Mouse (Mus musculus) liver, adult 2 months (tissue): ENCODE results near the gene Sh3rf1.

ENCODE experiments used
- CTCF ChIP-seq: fragments of 200-500 bp; IDR thresholded peaks from 2 replicates; pipeline ENCODE4 v1.5.1; 2011; ENCODE audit warnings: low read depth, low read length, control low read depth
- POLR2A ChIP-seq: fragments of 200-500 bp; IDR thresholded peaks from 2 replicates; pipeline ENCODE4 v1.6.1; 2011; ENCODE audit warnings: low read length, control low read depth; ENCODE audit not compliant: insufficient read depth; ENCODE audit errors: extremely low read depth

- TF ChIP-seq CTCF (no peak), POLR2A (no peak)
Measured at GRCm38 (mm10) chr8:61206876-61207275, 16.8 kb upstream of the Sh3rf1 start.
